Mouse (Mus musculus) MEL (cell line): ENCODE results near the gene Vmn1r85. TPM values are rescaled to one million over a fixed set of nuclear protein-coding genes. Genes with fewer than 3 reads are reported as not detected.

ENCODE experiments used
- DNase-seq: peaks from one replicate; pipeline ENCODE4 v3.0.0; 2011; ENCODE audit warnings: low read depth, low spot score
- H3K27ac ChIP-seq: 2 replicates; pipeline ENCODE4 v1.5.1; 2012; ENCODE audit warnings: low read depth, mild to moderate bottlenecking, control low read depth, low read length, moderate library complexity; ENCODE audit not compliant: control insufficient read depth
- H3K27me3 ChIP-seq, 2 experiments: fragments of 150-350 bp in 1 of 2; sonication (generic) in 1 of 2; 2 replicates each; pipeline ENCODE4 v1.6.1; 2012; ENCODE audit warnings: low read length in 2 of 2, mild to moderate bottlenecking in 2 of 2, improper control_type of control experiment in 1 of 2, moderate library complexity in 1 of 2; ENCODE audit not compliant: insufficient read depth in 2 of 2, control insufficient read depth in 1 of 2
- H3K36me3 ChIP-seq, 2 experiments: 2 replicates each; pipeline ENCODE4 v1.6.1; 2012 to 2014; ENCODE audit warnings: low read length in 2 of 2, improper control_type of control experiment in 1 of 2, inconsistent platforms in 1 of 2, mild to moderate bottlenecking in 1 of 2; ENCODE audit not compliant: insufficient read depth in 2 of 2, control insufficient read depth in 1 of 2
- H3K4me1 ChIP-seq, 2 experiments: fragments of 150-350 bp in 1 of 2; sonication (generic) in 1 of 2; 2 replicates each; pipeline ENCODE4 v1.6.1; 2012; ENCODE audit warnings: low read length in 2 of 2, improper control_type of control experiment in 1 of 2, mild to moderate bottlenecking in 1 of 2; ENCODE audit not compliant: insufficient read depth in 2 of 2, control insufficient read depth in 1 of 2
- H3K4me3 ChIP-seq, 2 experiments: fragments of 150-350 bp in 1 of 2; sonication (generic) in 1 of 2; 2 replicates each; pipeline ENCODE4 v1.5.1; 2012; ENCODE audit warnings: low read depth in 2 of 2, low read length in 2 of 2, mild to moderate bottlenecking in 2 of 2, moderate library complexity in 2 of 2, control low read depth in 1 of 2, improper control_type of control experiment in 1 of 2; ENCODE audit not compliant: control insufficient read depth in 1 of 2, insufficient read depth in 1 of 2
- H3K79me2 ChIP-seq: 2 replicates; pipeline ENCODE4 v1.6.1; 2012; ENCODE audit warnings: mild to moderate bottlenecking, low read length, moderate library complexity; ENCODE audit not compliant: control insufficient read depth, poor library complexity, insufficient read depth
- H3K9ac ChIP-seq: 2 replicates; pipeline ENCODE4 v1.6.1; 2012; ENCODE audit warnings: low read depth, mild to moderate bottlenecking, control low read depth, low read length, moderate library complexity; ENCODE audit not compliant: control insufficient read depth, poor library complexity, severe bottlenecking
- H3K9me3 ChIP-seq: fragments of 150-350 bp; sonication (generic); replicated peaks from 2 replicates; pipeline ENCODE4 v1.6.1; 2012; ENCODE audit warnings: mild to moderate bottlenecking, low read length, improper control_type of control experiment, moderate library complexity; ENCODE audit not compliant: insufficient read depth
- CHD2 ChIP-seq: IDR thresholded peaks from 2 replicates; pipeline ENCODE4 v1.6.1; 2011; ENCODE audit warnings: low read length, improper control_type of control experiment
- CTCF ChIP-seq, 3 experiments: IDR thresholded peaks in 2 of 3; conservative IDR thresholded peaks in 1 of 3; 2 replicates each; pipeline ENCODE4 v1.5.1; 2011 to 2012; ENCODE audit warnings: low read length in 3 of 3, low read depth in 2 of 3, mild to moderate bottlenecking in 2 of 3, improper control_type of control experiment in 1 of 3, inconsistent platforms in 1 of 3, mixed read lengths in 1 of 3, moderate library complexity in 1 of 3; ENCODE audit not compliant: control insufficient read depth in 1 of 3, insufficient read depth in 1 of 3, poor library complexity in 1 of 3, severe bottlenecking in 1 of 3
- ETS1 ChIP-seq: IDR thresholded peaks from 2 replicates; pipeline ENCODE4 v1.6.1; 2012; ENCODE audit warnings: low read depth, mild to moderate bottlenecking, inconsistent platforms, low read length, improper control_type of control experiment, moderate library complexity
- MAX ChIP-seq: IDR thresholded peaks from 2 replicates; pipeline ENCODE4 v1.6.1; 2011; ENCODE audit warnings: low read length, improper control_type of control experiment
- MEF2A ChIP-seq: IDR thresholded peaks from 2 replicates; pipeline ENCODE4 v1.6.1; 2014; ENCODE audit warnings: low read depth, mild to moderate bottlenecking, inconsistent platforms, low read length, improper control_type of control experiment; ENCODE audit not compliant: poor library complexity, insufficient replicate concordance, severe bottlenecking; ENCODE audit errors: extremely low read depth
- NRF1 ChIP-seq: IDR thresholded peaks from 2 replicates; pipeline ENCODE4 v1.6.1; 2014; ENCODE audit warnings: low read depth, mild to moderate bottlenecking, inconsistent platforms, low read length, improper control_type of control experiment, moderate library complexity; ENCODE audit not compliant: poor library complexity, insufficient read depth, severe bottlenecking
- POLR2AphosphoS5 ChIP-seq: IDR thresholded peaks from 2 replicates; pipeline ENCODE4 v1.6.1; 2012; ENCODE audit warnings: low read depth, borderline replicate concordance, mild to moderate bottlenecking, inconsistent platforms, low read length, moderate library complexity, mixed read lengths
- RAD21 ChIP-seq: IDR thresholded peaks from 2 replicates; pipeline ENCODE4 v1.6.1; 2011; ENCODE audit warnings: mild to moderate bottlenecking, low read depth, low read length, improper control_type of control experiment
- RCOR1 ChIP-seq: IDR thresholded peaks from 2 replicates; pipeline ENCODE4 v1.6.1; 2012; ENCODE audit warnings: low read depth, mild to moderate bottlenecking, inconsistent platforms, low read length, improper control_type of control experiment
- SIN3A ChIP-seq: IDR thresholded peaks from 2 replicates; pipeline ENCODE4 v1.6.1; 2012; ENCODE audit warnings: low read length, improper control_type of control experiment, inconsistent platforms
- SMC3 ChIP-seq: IDR thresholded peaks from 2 replicates; pipeline ENCODE4 v1.6.1; 2011; ENCODE audit warnings: low read depth, low read length, improper control_type of control experiment
- UBTF ChIP-seq: IDR thresholded peaks from 2 replicates; pipeline ENCODE4 v1.6.1; 2012; ENCODE audit warnings: low read depth, mild to moderate bottlenecking, inconsistent platforms, low read length, improper control_type of control experiment, moderate library complexity, borderline replicate concordance; ENCODE audit not compliant: insufficient read depth
- USF2 ChIP-seq, 2 experiments: IDR thresholded peaks; 2 replicates each; pipeline ENCODE4 v1.6.1; 2011 to 2012; ENCODE audit warnings: improper control_type of control experiment in 2 of 2, low read length in 2 of 2, borderline replicate concordance in 1 of 2, inconsistent platforms in 1 of 2, low read depth in 1 of 2, mild to moderate bottlenecking in 1 of 2; ENCODE audit not compliant: insufficient read depth in 1 of 2
- ZC3H11A ChIP-seq: IDR thresholded peaks from 2 replicates; pipeline ENCODE4 v1.6.1; 2012; ENCODE audit warnings: low read depth, mild to moderate bottlenecking, inconsistent platforms, low read length, improper control_type of control experiment
- ZKSCAN1 ChIP-seq: IDR thresholded peaks from 2 replicates; pipeline ENCODE4 v1.6.1; 2012; ENCODE audit warnings: low read depth, mild to moderate bottlenecking, inconsistent platforms, low read length, improper control_type of control experiment, moderate library complexity
- polyA plus RNA-seq, 2 experiments: library from polyadenylated mRNA; stranded (reverse) in 1 of 2; unstranded in 1 of 2; fragments of >175 nt in 1 of 2; fragments of >200 nt in 1 of 2; gene quantifications; 2 replicates each; pipeline versions ENCODE4 v1.2.1 to v1.2.4; 2012; ENCODE audit warnings: low replicate concordance in 2 of 2, low read depth in 1 of 2; ENCODE audit not compliant: insufficient read length in 2 of 2, insufficient read depth in 1 of 2, missing spikeins in 1 of 2
- total RNA-seq: library from RNA; depleted of rRNA; stranded (reverse); fragments of 300-350 nt; gene quantifications from 2 replicates; pipeline ENCODE4 v1.2.3, GENCODE M21; 2012

The Vmn1r85 gene
- total and polyA plus RNA-seq, 3 experiments = not detected

DNA sequence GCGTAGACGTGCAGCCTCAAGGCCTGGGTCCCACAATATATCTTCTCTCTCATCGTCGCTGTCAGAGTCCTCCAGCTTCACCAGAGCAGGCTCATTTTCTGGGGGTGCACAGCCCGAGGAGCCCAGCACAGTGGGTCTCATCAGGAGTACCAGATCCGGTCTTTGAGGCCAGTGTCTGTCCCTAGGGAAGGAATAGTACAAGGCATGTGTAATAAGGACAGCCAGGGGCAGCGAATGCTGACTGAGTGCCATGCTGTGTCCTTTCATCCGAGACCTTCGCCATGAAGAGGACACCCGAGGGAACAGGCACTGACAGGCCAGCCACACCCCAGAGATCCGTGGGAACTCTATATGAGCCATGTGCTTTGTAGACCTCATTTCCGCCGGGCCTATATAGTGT lies 42.0 kb downstream of the Vmn1r85 start:
- H3K36me3 ChIP-seq = peaks cover 0 to 2% of the 10 kb centered on the region in 2 experiments; a peak in 1 of 4 replicates
- TF ChIP-seq UBTF = no peak
- TF ChIP-seq SMC3 = no peak
- no peak for TF ChIP-seq RAD21
- no peak for TF ChIP-seq NRF1
- TF ChIP-seq ETS1 = no peak
- TF ChIP-seq USF2 (IDR thresholded peaks at IDR 0.05; ENCODE audit: borderline replicate concordance in 1 of 2, insufficient read depth in 1 of 2, low read depth in 1 of 2, low read length in 2 of 2) = no peak
- TF ChIP-seq ZKSCAN1 = no peak
- TF ChIP-seq MEF2A = no peak
- TF ChIP-seq RCOR1 = no peak
- no peak for TF ChIP-seq MAX
- TF ChIP-seq CHD2 = no peak
- TF ChIP-seq CTCF (IDR thresholded peaks at IDR 0.05 in 2 of 3, conservative IDR thresholded peaks at IDR 0.05 in 1 of 3; ENCODE audit: control insufficient read depth in 1 of 3, insufficient read depth in 1 of 3, low read depth in 2 of 3, low read length in 3 of 3, poor library complexity in 1 of 3, severe bottlenecking in 1 of 3) = no peak
- TF ChIP-seq, all 39 proteins: peak for 0
- no peaks in the 10 kb centered on the region; the same call in 1 of the 2 replicates for H3K79me2 ChIP-seq
- no peaks in the 10 kb centered on the region for H3K9me3 ChIP-seq
- no peaks in the 10 kb centered on the region for H3K27me3 ChIP-seq
- no peak overlapping the region for H3K9ac ChIP-seq
- no peak overlapping the region for H3K27ac ChIP-seq
- peaks cover 4% of the 10 kb centered on the region in 2 experiments; a peak in 3 of 4 replicates for H3K4me1 ChIP-seq
- DNase-seq = no peak
- H3K4me3 ChIP-seq = no peak overlapping the region

DNA sequence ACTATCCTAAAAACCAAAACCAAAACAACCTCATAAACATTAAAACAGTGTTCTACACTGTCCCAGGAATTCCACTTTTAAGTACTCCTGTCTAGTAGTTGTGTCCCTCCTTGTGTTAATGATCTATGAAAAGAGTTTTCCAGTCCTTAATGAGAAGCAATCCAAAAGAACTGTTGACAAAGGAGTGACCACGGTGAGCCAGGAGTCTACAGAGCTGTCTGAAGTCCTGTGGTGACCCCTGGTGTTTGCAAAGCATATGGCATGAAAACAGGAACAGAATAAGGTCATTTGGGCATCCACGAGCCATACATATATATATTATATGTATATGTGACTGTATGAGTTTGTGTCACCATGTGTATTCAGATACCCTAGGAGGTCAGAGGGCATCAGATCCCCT lies 48.9 kb downstream of the Vmn1r85 start:
- Histone ChIP-seq H3K27ac (no peak overlapping the region), H3K36me3 (no peaks in the 10 kb centered on the region), H3K79me2 (no peaks in the 10 kb centered on the region), H3K4me3 (no peak overlapping the region), H3K4me1 (no peaks in the 10 kb centered on the region), H3K27me3 (no peaks in the 10 kb centered on the region), H3K9me3 (no peaks in the 10 kb centered on the region), H3K9ac (no peak overlapping the region)
- TF ChIP-seq ZC3H11A = peak; percentile 89
- TF ChIP-seq CTCF (IDR thresholded peaks at IDR 0.05 in 2 of 3, conservative IDR thresholded peaks at IDR 0.05 in 1 of 3; ENCODE audit: control insufficient read depth in 1 of 3, insufficient read depth in 1 of 3, low read depth in 2 of 3, low read length in 3 of 3, poor library complexity in 1 of 3, severe bottlenecking in 1 of 3) = peak; percentile 70 to 87 (median 73)
- 0 out of 2 replicates have a peak, but pooled peaks have one; percentile 26 for TF ChIP-seq SIN3A
- no peak for TF ChIP-seq POLR2AphosphoS5
- peak; percentile 87 for TF ChIP-seq SMC3
- peak; percentile 95 for TF ChIP-seq RAD21
- no peak for TF ChIP-seq RCOR1
- DNase-seq = peak; percentile 81
